Mouse (Mus musculus): ENCODE measurements around the gene Col4a3bp. TPM values are rescaled to one million over a fixed set of nuclear protein-coding genes. Genes with fewer than 3 reads are reported as not detected.

Gene Col4a3bp
- total and polyA plus RNA-seq, 3 experiments = 7.0 to 14.8 (median 11.9) TPM

DNA sequence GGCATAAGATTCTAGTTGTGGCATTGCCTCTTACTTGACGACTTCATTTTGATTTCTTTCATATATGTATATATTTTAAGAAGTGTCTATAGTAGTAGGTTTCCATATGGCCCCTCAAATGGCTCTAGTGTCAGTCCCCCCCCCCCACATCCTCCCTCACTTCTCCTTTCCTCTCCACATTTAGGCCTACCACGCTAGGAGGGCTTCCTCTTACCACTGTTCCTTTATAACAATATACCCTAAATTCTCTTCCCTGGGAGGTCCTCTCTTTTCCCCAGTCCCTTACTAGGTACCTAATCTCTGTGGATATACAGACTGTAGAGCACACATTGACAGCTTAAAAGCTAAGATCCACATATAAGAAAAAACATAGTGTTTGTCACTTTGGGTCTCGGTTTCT lies 21.1 kb upstream of the Col4a3bp start:
- dilution Hi-C loops (cut with MboI; ENCODE audit: extremely low pct_ligation_motif_present, extremely low pct_unique_long_range_greater_than_20kb, low sequenced_read_pairs) (no loop called here), in situ Hi-C loops (cut with MboI; ENCODE audit: low pct_ligation_motif_present, low pct_unique_long_range_greater_than_20kb, low sequenced_read_pairs) (no loop called here)
- no peaks in the 10 kb centered on the region for H3K27me3 ChIP-seq (replicated peaks)
- H3K4me1 ChIP-seq (ENCODE audit: control insufficient read depth in 1 of 2, insufficient read depth in 2 of 2) = peaks cover 4 to 20% of the 10 kb centered on the region in 2 experiments
- H3K9ac ChIP-seq (ENCODE audit: insufficient read depth, low read depth) = no peak overlapping the region
- DNase-seq (ENCODE audit: extremely low read depth) = no peak
- H3K27ac ChIP-seq (ENCODE audit: insufficient read depth, low read depth) = no peak overlapping the region
- no peak for TF ChIP-seq TBP (conservative IDR thresholded peaks at IDR 0.05; ENCODE audit: low read depth, low read length)
- TF ChIP-seq MYC (IDR thresholded peaks at IDR 0.05; ENCODE audit: low read depth, low read length) = no peak
- no peak for TF ChIP-seq ZKSCAN1 (IDR thresholded peaks at IDR 0.05; ENCODE audit: borderline replicate concordance, low read depth, low read length)
- TF ChIP-seq ELF1 (IDR thresholded peaks at IDR 0.05; ENCODE audit: low read depth, low read length) = no peak
- TF ChIP-seq JUND (conservative IDR thresholded peaks at IDR 0.05; ENCODE audit: low read depth, low read length) = no peak
- TF ChIP-seq BHLHE40 (IDR thresholded peaks at IDR 0.05; ENCODE audit: low read depth, low read length) = no peak
- TF ChIP-seq SIN3A (IDR thresholded peaks at IDR 0.05; ENCODE audit: low read length) = no peak
- TF ChIP-seq IRF4 (IDR thresholded peaks at IDR 0.05; ENCODE audit: low read depth, low read length) = no peak
- no peak for TF ChIP-seq POLR2A (IDR thresholded peaks at IDR 0.05; ENCODE audit: low read depth, low read length)
- TF ChIP-seq KAT2A (IDR thresholded peaks at IDR 0.05; ENCODE audit: insufficient replicate concordance, low read length) = no peak
- TF ChIP-seq ZMIZ1 (IDR thresholded peaks at IDR 0.05; ENCODE audit: low read depth, low read length) = no peak
- no peak overlapping the region for H3K4me3 ChIP-seq (replicated peaks in 1 of 3; ENCODE audit: low read depth in 2 of 3, low read length in 2 of 3, poor library complexity in 1 of 3)
- no peaks in the 10 kb centered on the region for H3K9me3 ChIP-seq (replicated peaks; ENCODE audit: low read length)
- no peaks in the 10 kb centered on the region for H3K79me2 ChIP-seq (replicated peaks; ENCODE audit: control insufficient read depth, extremely low read depth, insufficient read depth, poor library complexity, severe bottlenecking)
- H3K4me2 ChIP-seq (ENCODE audit: insufficient read depth, low read depth, poor library complexity, severe bottlenecking) = no peak overlapping the region
- peaks cover 5 to 32% of the 10 kb centered on the region in 2 experiments for H3K36me3 ChIP-seq (replicated peaks in 1 of 2; ENCODE audit: control insufficient read depth in 1 of 2, insufficient read depth in 1 of 2, low read length in 1 of 2)

DNA sequence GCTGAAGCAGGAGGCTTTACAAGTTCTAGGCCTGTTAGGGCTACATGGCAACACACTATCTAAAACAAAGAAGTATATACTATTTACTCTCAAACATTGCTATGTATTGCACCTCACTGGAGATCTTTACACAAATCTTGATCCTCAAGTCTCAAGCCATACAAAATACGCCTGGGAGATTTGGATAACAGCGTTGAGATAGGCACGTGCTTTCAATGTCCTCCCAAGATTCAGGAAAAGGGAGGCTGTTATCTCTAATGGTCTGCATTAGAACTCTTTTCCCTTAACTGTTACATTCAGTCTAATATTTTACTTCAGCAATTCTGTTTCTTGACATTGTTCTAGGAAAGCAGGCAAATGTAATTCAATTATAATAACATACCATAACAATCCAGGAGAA lies 15.4 kb upstream of the Col4a3bp start:
- no peak for TF ChIP-seq SMC3 (IDR thresholded peaks at IDR 0.05; ENCODE audit: low read depth, low read length)
- TF ChIP-seq POLR2AphosphoS2 (IDR thresholded peaks at IDR 0.05; ENCODE audit: low read depth, low read length) = no peak
- TF ChIP-seq EP300 (IDR thresholded peaks at IDR 0.05; ENCODE audit: low read length) = no peak
- TF ChIP-seq JUND (conservative IDR thresholded peaks at IDR 0.05; ENCODE audit: low read depth, low read length) = no peak
- no peak for TF ChIP-seq JUN (IDR thresholded peaks at IDR 0.05; ENCODE audit: insufficient read depth, low read depth, low read length)
- no peak for TF ChIP-seq USF1 (IDR thresholded peaks at IDR 0.05; ENCODE audit: low read depth, low read length)
- no peak for TF ChIP-seq MXI1 (IDR thresholded peaks at IDR 0.05; ENCODE audit: low read depth, low read length)
- TF ChIP-seq PAX5 (IDR thresholded peaks at IDR 0.05; ENCODE audit: low read length) = no peak
- no peak for TF ChIP-seq CHD2 (IDR thresholded peaks at IDR 0.05; ENCODE audit: low read length)
- no peak for TF ChIP-seq ETS1 (conservative IDR thresholded peaks at IDR 0.05; ENCODE audit: low read depth, low read length)
- no peak for TF ChIP-seq CHD1 (IDR thresholded peaks at IDR 0.05; ENCODE audit: low read depth, low read length)
- no peak for TF ChIP-seq GABPA (IDR thresholded peaks at IDR 0.05; ENCODE audit: insufficient replicate concordance, low read depth, low read length)
- TF ChIP-seq KAT2A (IDR thresholded peaks at IDR 0.05; ENCODE audit: insufficient replicate concordance, low read length) = no peak
- no peak for TF ChIP-seq ZKSCAN1 (IDR thresholded peaks at IDR 0.05; ENCODE audit: borderline replicate concordance, low read depth, low read length)
- TF ChIP-seq BHLHE40 (IDR thresholded peaks at IDR 0.05; ENCODE audit: low read depth, low read length) = no peak
- TF ChIP-seq SIN3A (IDR thresholded peaks at IDR 0.05; ENCODE audit: low read length) = no peak
- no peak for TF ChIP-seq ELF1 (IDR thresholded peaks at IDR 0.05; ENCODE audit: low read depth, low read length)
- H3K27ac ChIP-seq (ENCODE audit: insufficient read depth, low read depth) = no peak overlapping the region
- peaks cover 0 to 42% of the 10 kb centered on the region in 2 experiments for H3K36me3 ChIP-seq (replicated peaks in 1 of 2; ENCODE audit: control insufficient read depth in 1 of 2, insufficient read depth in 1 of 2, low read length in 1 of 2)
- H3K27me3 ChIP-seq (replicated peaks) = no peaks in the 10 kb centered on the region
- peaks cover 3% of the 10 kb centered on the region for H3K9me3 ChIP-seq (replicated peaks; ENCODE audit: low read length)
- no peak overlapping the region for H3K9ac ChIP-seq (ENCODE audit: insufficient read depth, low read depth)
- in situ Hi-C loops (cut with MboI; ENCODE audit: low pct_ligation_motif_present, low pct_unique_long_range_greater_than_20kb, low sequenced_read_pairs) (no loop called here), dilution Hi-C loops (cut with MboI; ENCODE audit: extremely low pct_ligation_motif_present, extremely low pct_unique_long_range_greater_than_20kb, low sequenced_read_pairs) (no loop called here)
- no peak for DNase-seq (ENCODE audit: extremely low read depth)
- peaks cover 12% of the 10 kb centered on the region for H3K79me2 ChIP-seq (replicated peaks; ENCODE audit: control insufficient read depth, extremely low read depth, insufficient read depth, poor library complexity, severe bottlenecking)
- H3K4me2 ChIP-seq (ENCODE audit: insufficient read depth, low read depth, poor library complexity, severe bottlenecking) = no peak overlapping the region
- no peak overlapping the region for H3K4me3 ChIP-seq (replicated peaks in 1 of 3; ENCODE audit: low read depth in 2 of 3, low read length in 2 of 3, poor library complexity in 1 of 3)
- H3K4me1 ChIP-seq (ENCODE audit: control insufficient read depth in 1 of 2, insufficient read depth in 2 of 2) = peaks cover 0 to 3% of the 10 kb centered on the region in 2 experiments; a peak in 1 of 4 replicates

All from CH12.LX (cell line).